Mouse (Mus musculus) colon, adult 2 months (tissue): Measurements from ENCODE around the gene H3f3a. TPM values are rescaled to one million over a fixed set of nuclear protein-coding genes. Genes with fewer than 3 reads are reported as not detected.

ENCODE experiments used
- polyA plus RNA-seq: library from polyadenylated mRNA; depleted of rRNA; stranded (reverse); fragments of >200 nt; gene quantifications from 2 replicates; pipeline ENCODE4 v1.2.3, GENCODE M21; 2012; rRNA removed

Gene H3f3a
- 239 and 316 TPM in 2 replicates for polyA plus RNA-seq

DNA sequence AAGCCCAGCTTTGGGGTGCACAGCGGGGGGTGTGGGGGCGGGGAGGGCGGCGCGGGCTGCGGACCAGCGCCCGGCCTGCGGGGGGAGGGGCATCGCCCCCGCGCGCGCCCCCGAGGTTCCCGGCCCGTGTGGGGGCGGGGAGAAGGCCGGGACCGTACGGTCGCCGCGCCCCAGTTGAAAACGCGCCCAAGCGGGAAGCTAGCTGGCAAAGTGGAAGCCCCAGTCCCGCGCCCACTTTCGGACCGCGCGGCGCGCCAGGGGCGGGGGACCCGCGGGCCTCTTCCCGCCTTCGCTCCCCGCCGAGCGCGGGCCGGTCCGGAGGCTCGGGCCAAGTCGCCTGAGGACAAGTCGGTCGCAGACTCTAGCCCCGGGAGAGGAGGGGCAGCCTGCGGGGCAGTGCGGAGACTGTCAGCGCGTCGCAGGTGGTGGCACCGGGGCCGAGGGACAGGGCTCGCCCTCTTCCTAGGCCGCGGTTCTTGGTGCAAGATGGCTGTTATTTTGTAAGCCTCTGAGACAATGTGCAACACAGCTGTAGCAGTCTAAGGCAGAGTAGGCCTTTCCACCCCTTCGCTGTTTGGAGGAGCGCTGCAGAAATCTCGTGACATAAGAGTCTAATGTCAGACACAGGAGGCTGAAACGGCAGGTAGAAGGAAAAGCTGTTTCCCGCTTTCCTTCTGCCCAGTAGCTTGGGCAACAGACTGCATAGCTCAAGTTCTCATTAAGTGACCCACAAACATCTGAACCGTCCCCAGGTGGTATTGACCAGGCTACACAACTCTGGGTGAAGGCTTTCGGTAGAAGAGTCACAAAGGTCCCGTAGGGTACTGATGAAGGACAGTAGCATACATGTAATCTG lies at the start of gene H3f3a:
Gene H3f3a, minus strand, starts transcription at position 59 of the 856 bp plus-strand sequence.

DNA sequence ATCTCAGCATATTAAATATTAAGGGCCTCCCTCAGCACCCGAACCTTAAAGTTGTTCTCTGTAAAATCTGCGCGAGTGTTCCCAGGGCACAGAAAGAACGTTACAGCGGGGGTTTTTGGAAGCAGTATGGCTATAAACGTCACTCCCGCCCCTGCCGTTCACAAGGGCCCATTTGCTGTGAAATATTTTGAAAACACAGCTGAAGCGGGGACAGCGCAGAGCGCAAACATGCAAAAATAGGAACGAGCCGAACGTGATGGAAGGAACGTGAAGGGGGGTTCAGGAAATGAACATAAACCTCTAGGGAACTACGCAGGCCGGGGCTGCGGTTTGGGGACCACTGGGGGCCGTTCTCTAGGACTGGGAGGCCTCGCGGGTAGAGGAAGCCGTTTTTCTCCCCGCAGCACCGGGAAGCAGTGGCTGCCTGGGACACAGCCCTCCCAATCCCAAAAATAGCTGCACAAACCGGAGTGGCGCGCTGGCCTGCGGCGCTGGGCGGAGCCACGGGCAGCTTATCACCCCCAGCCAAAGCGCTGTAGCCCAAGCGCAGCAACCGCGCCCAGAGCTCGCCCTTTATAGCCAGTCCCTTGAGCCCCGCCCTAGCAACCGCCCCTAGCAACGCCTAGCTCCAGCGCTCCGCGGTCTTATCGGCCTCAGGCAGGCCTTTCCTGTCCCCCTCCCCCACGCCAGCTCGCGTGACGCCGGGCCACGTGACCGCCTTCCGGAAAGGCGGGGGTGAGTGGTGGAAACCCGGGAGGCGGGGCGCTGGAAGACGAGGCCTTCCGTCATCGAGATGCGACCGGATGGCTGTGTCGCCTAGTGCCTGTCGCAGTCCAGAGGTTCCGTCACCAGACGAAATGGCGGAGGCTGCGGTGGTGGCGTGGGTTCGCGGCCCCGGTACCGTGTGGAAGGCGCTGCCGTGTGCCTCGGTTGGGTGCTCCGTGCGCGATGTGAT lies 36.9 kb upstream of the H3f3a start, which contains the start of gene Sde2:
Gene Sde2, plus strand, starts transcription at position 812 of the 955 bp plus-strand sequence.

Other genes starting within 250 kb of the H3f3a start
- 15.4 and 17.2 TPM in 2 replicates for gene Parp1, start 245.0 kb downstream of the H3f3a start, polyA plus RNA-seq
- 1.7 and 2.0 TPM in 2 replicates for gene Lin9, start 172.8 kb downstream of the H3f3a start, polyA plus RNA-seq
- 0.13 TPM in 1 of 2 replicates, not detected in the other for gene Mixl1, start 116.9 kb downstream of the H3f3a start, polyA plus RNA-seq
- 19.5 and 20.2 TPM in 2 replicates for gene Acbd3, start 87.9 kb downstream of the H3f3a start, polyA plus RNA-seq
- 5.8 and 6.5 TPM in 2 replicates for gene Sde2, start 37.2 kb upstream of the H3f3a start, polyA plus RNA-seq
- gene Lefty2, start 79.2 kb upstream of the H3f3a start, polyA plus RNA-seq = not detected in 2 replicates
- 47.6 and 53.9 TPM in 2 replicates for gene Pycr2, start 90.3 kb upstream of the H3f3a start, polyA plus RNA-seq
- 24.5 and 35.0 TPM in 2 replicates for gene Lefty1, start 121.1 kb upstream of the H3f3a start, polyA plus RNA-seq
- gene Tmem63a, start 128.4 kb upstream of the H3f3a start, polyA plus RNA-seq = 143 and 149 TPM in 2 replicates
- 22.7 TPM in 2 replicates for gene Ephx1, start 207.0 kb upstream of the H3f3a start, polyA plus RNA-seq
- not detected in 2 replicates for gene 9130409I23Rik, start 237.3 kb upstream of the H3f3a start, polyA plus RNA-seq